Mouse (Mus musculus) limb, embryonic 15.5 days (tissue): ENCODE measurements around the gene Inpp5e. TPM values are rescaled to one million over a fixed set of nuclear protein-coding genes. Genes with fewer than 3 reads are reported as not detected.

Source experiments
- ATAC-seq: fragments of 200-750 bp; cut with Nextera tagmentation; 2 replicates; pipeline ENCODE4 v1.8.0; 2017; ENCODE audit warnings: low read depth, moderate TSS enrichment; ENCODE audit not compliant: insufficient number of reproducible peaks, low FRiP score, low TSS enrichment
- H3K27ac ChIP-seq: fragments of 300-500 bp; sonication (generic); 2 replicates; pipeline ENCODE4 v1.5.1; 2015; ENCODE audit warnings: moderate library complexity, mild to moderate bottlenecking, inconsistent platforms
- H3K27me3 ChIP-seq: fragments of 300-500 bp; sonication (generic); 2 replicates; pipeline ENCODE4 v1.6.1; 2015; ENCODE audit warnings: inconsistent platforms
- H3K36me3 ChIP-seq: fragments of 300-500 bp; sonication (generic); 2 replicates; pipeline ENCODE4 v1.6.1; 2015; ENCODE audit warnings: inconsistent platforms
- H3K4me1 ChIP-seq: fragments of 300-500 bp; sonication (generic); 2 replicates; pipeline ENCODE4 v1.6.1; 2015; ENCODE audit warnings: inconsistent platforms
- H3K4me2 ChIP-seq: fragments of 300-500 bp; sonication (generic); 2 replicates; pipeline ENCODE4 v1.6.1; 2015; ENCODE audit warnings: mild to moderate bottlenecking, inconsistent platforms
- H3K4me3 ChIP-seq: fragments of 300-500 bp; sonication (generic); 2 replicates; pipeline ENCODE4 v1.5.1; 2015; ENCODE audit warnings: mild to moderate bottlenecking, inconsistent platforms
- H3K9ac ChIP-seq: fragments of 300-500 bp; sonication (generic); 2 replicates; pipeline ENCODE4 v1.6.1; 2015; ENCODE audit warnings: inconsistent platforms
- H3K9me3 ChIP-seq: fragments of 300-500 bp; sonication (generic); 2 replicates; pipeline ENCODE4 v1.6.1; 2016; ENCODE audit warnings: inconsistent platforms
- WGBS: fragments of 180-500 bp; shearing (Covaris S2); methylation state at CpG from one replicate; pipeline ENCODE4 v1.1.7; 2015; 5-methylcytosine and 5-hydroxymethylcytosine counted together
- polyA plus RNA-seq: library from polyadenylated mRNA; unstranded; fragments of >200 nt; fragmentation: Nextera tagmentation; extraction: Ambion mirVana; gene quantifications from 2 replicates; pipeline ENCODE4 v1.2.1, GENCODE M21; 2015

Inpp5e gene
- polyA plus RNA-seq, 1 experiment from 2014 or later: 17.1 TPM

DNA sequence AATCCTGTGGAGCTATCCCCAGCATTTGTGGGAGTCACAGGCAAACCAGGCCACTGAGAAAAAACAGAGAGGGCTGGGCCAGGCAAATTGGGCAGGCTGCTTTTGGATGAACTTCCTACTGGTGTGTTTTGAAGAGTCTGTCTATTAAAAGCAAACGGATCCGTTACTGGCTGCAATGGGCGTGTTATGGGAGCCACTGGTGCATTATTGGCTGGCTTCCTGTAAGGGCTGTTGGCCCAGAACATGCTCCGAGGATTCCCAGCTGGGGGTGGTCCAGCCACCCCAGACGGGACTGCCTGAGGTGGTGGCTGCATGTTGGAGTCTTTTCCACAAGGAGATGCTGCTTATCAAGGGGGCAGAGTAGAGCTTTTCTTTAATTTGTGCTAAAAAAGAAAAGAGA is 32.7 kb upstream of the Inpp5e start:
- Histone ChIP-seq H3K9ac (no peak overlapping the region), H3K4me1 (peaks cover 40% of the 10 kb centered on the region), H3K9me3 (no peaks in the 10 kb centered on the region), H3K27ac (no peak overlapping the region), H3K27me3 (no peaks in the 10 kb centered on the region), H3K36me3 (peaks cover 50% of the 10 kb centered on the region), H3K4me2 (no peak overlapping the region), H3K4me3 (no peak overlapping the region)
- ATAC-seq: no peak
- 61% methylated on average over 5 of the region's 5 CpGs for WGBS

DNA sequence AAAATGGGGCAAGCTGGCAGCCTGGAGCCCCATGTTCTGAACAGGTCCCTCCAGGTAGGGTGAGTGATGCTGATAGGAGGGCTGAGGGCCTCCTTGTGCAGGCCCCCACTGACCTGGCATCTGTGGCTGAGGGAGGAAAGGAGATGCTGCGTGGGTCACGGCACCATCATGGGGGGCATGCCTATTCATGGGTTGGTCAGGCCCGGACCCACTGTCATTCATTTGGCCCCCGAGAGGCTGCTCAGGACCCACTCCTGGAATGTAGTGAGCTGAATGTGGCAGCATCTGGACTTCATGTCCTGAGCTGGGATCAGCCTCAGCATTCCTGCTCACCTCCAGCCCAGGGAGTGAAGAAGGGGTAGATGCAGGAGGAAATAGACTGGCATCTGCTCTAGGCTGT is 32.3 kb upstream of the Inpp5e start:
- Histone ChIP-seq H3K27me3 (no peaks in the 10 kb centered on the region), H3K4me2 (no peak overlapping the region), H3K4me3 (no peak overlapping the region), H3K9me3 (no peaks in the 10 kb centered on the region), H3K4me1 (peaks cover 36% of the 10 kb centered on the region), H3K36me3 (peaks cover 51% of the 10 kb centered on the region), H3K27ac (no peak overlapping the region), H3K9ac (no peak overlapping the region)
- WGBS: 94% methylated on average over 4 of the region's 4 CpGs
- ATAC-seq: no peak

DNA sequence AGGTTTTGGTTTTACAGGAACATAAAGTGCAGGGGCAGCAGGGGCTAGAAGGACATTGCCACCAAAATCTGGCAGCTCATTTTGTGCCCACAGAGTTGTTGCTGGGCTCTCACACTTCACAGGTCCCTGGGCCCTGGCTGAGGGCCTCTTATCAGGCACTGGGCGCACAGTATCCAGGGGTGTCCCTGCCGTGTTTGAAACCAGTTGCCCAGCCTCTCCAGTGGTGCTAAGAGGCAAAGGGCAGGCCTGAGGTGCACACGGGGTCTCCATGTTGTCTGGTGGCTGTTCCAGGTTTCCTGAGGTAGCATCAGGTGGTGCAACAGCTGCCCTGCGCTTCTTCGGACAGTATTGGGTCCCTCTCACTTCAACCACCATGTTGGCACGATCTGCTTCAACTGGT is 30.7 kb upstream of the Inpp5e start:
- H3K9me3 ChIP-seq: no peaks in the 10 kb centered on the region
- H3K4me1 ChIP-seq: peaks cover 34% of the 10 kb centered on the region
- no peak overlapping the region for H3K4me3 ChIP-seq
- no peak overlapping the region for H3K4me2 ChIP-seq
- no peak for ATAC-seq
- no peaks in the 10 kb centered on the region for H3K27me3 ChIP-seq
- no peak overlapping the region; the same call in 1 of the 2 replicates for H3K27ac ChIP-seq
- WGBS: 86% methylated on average over 6 of the region's 6 CpGs
- no peak overlapping the region for H3K9ac ChIP-seq
- peaks cover 67% of the 10 kb centered on the region for H3K36me3 ChIP-seq

DNA sequence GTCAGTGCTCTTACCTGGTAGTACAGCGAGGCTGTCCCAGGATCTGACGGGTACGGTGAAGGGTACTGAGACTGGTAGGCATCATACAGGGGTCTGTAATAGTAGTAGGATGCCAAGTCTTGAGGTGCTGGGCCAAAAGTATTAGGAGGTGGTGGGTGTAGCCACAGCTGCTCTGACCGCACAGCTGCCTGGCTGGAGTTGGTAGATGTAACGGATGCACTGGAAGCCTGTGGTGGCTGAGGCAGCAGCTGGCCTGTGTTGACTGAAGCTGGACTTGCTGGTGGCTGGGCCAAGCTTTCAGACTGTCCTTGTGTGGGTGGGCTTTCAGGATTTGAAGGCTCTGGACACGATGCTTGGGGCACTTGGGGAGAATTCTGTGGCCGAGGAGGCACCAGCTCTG is 29.4 kb upstream of the Inpp5e start:
- WGBS: 88% methylated on average over 7 of the region's 7 CpGs
- H3K4me3 ChIP-seq: no peak overlapping the region
- no peak for ATAC-seq
- no peak overlapping the region for H3K9ac ChIP-seq
- no peak overlapping the region for H3K4me2 ChIP-seq
- H3K4me1 ChIP-seq: peaks cover 25% of the 10 kb centered on the region
- no peak overlapping the region for H3K27ac ChIP-seq
- H3K9me3 ChIP-seq: no peaks in the 10 kb centered on the region
- H3K27me3 ChIP-seq: no peaks in the 10 kb centered on the region
- H3K36me3 ChIP-seq: peaks cover 80% of the 10 kb centered on the region

GRCm38 (mm10) chr2:26437221-26437620 is 28.2 kb upstream of the Inpp5e start:
- Histone ChIP-seq H3K4me3 (no peak overlapping the region), H3K9me3 (no peaks in the 10 kb centered on the region), H3K4me2 (no peak overlapping the region), H3K4me1 (peaks cover 20% of the 10 kb centered on the region), H3K9ac (no peak overlapping the region), H3K27me3 (no peaks in the 10 kb centered on the region), H3K27ac (no peak overlapping the region), H3K36me3 (peaks cover 91% of the 10 kb centered on the region)
- ATAC-seq: no peak
- WGBS: 66% methylated on average over 4 of the region's 4 CpGs

DNA sequence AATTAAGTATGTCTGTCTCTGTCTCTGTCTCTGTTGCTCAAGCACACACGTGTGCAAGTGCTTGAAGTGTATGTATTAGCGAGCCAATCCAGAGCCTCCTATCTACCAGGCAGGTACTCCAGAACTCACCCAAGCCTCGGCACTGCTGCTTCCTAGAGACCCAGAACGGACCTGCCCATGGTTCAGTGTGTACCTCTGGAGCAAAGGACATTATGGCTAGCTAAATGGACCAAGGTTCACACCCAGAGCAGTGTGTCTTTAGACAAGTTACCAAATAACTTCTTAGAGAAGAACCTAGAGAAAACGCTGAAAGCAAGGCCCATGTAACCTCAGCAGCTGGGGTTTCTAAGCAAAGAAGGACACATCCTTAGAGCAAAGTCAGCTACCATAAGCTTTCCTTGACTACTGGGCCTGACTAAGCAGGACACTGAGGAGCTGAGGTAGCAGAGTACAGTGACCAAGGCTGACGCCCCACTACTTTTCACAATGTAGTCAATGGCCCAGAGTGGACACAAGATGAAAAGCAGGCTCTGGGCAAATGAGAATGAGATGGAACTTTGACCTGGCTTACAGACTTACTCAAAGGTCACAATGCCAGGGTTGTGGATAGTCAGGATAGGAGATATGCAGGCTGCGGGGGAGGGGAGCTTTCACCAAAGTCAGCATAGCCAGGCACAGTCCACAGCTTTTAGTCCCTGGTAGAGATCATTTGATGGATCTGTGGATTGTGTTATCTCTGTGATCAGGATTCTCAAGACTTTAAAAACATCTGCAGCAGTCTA is 26.0 kb upstream of the Inpp5e start:
- H3K9ac ChIP-seq: no peak overlapping the region
- ATAC-seq: no peak
- H3K4me3 ChIP-seq: no peak overlapping the region
- 91% methylated on average over 7 of the region's 7 CpGs for WGBS
- H3K9me3 ChIP-seq: no peaks in the 10 kb centered on the region
- no peak overlapping the region for H3K4me2 ChIP-seq
- H3K4me1 ChIP-seq: peaks cover 18% of the 10 kb centered on the region
- peaks cover 92% of the 10 kb centered on the region for H3K36me3 ChIP-seq
- H3K27ac ChIP-seq: no peak overlapping the region
- no peaks in the 10 kb centered on the region for H3K27me3 ChIP-seq

DNA sequence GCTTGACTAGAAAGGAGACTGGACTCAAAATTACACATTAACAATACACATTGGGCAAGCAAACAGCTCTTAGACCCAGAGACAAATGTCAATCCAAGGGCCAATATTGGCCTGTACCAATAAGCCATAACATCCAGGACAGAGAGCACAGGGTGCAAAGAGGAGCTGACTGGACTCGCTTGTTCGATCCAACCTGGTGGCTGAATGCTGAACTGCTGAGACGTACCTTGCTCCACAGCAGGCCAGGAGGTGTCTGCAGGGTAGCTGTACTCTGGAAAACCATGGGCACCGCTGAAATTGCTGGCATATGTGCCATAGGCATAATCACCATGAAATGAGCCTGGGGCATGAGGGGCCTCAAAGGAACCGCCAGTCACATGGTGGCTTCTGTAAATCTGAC is 20.8 kb upstream of the Inpp5e start:
- no peaks in the 10 kb centered on the region for H3K27me3 ChIP-seq
- H3K36me3 ChIP-seq: peaks cover 98% of the 10 kb centered on the region
- 94% methylated on average over 5 of the region's 5 CpGs for WGBS
- no peak overlapping the region for H3K27ac ChIP-seq
- no peak overlapping the region for H3K9ac ChIP-seq
- no peak for ATAC-seq
- H3K4me3 ChIP-seq: no peak overlapping the region
- H3K4me1 ChIP-seq: no peaks in the 10 kb centered on the region
- H3K9me3 ChIP-seq: no peaks in the 10 kb centered on the region
- no peak overlapping the region for H3K4me2 ChIP-seq

DNA sequence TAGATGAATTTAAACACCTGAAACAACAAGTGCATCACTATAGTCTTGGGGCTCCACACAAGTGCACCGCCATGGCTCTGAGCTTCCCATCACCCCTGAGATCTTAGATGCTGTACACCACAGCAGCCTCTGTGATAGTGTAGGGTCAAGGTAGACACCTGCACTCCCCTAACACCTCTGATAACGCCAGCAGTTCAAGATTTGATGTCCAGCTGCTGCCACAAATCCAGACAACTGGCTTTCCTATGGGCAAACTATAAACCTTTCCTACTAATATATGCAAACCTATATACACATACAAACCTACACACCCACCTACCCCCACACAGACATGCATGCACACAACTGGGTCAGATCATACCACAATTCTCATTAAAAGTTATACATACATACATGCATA is 15.5 kb upstream of the Inpp5e start:
- H3K9ac ChIP-seq: no peak overlapping the region
- H3K9me3 ChIP-seq: no peaks in the 10 kb centered on the region
- no peak overlapping the region for H3K4me3 ChIP-seq
- no peaks in the 10 kb centered on the region for H3K27me3 ChIP-seq
- H3K4me2 ChIP-seq: no peak overlapping the region
- H3K27ac ChIP-seq: no peak overlapping the region
- H3K36me3 ChIP-seq: peaks cover 98% of the 10 kb centered on the region
- ATAC-seq: no peak
- no peaks in the 10 kb centered on the region for H3K4me1 ChIP-seq
- 89% methylated on average over 2 of the region's 2 CpGs for WGBS

DNA sequence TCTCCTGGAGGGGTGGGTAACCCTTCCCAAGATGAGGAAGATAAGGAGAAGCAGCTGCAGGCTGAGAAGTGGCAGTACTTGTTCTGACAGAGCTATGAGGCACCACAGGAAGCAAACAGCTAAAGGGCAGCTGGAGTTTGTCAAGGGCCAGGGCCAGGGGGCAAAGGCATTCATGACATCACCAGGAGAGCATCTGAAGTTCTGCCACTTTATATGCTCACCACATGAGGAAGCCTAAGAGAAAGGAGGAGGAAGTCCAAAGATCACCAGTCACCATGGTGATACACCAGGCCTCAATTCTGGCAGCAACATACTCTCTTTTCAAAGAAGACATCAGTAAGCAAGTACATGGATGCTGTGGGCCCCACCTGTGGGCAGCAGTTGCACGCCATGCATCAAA is 14.1 kb upstream of the Inpp5e start:
- ATAC-seq: no peak
- Histone ChIP-seq H3K27me3 (no peaks in the 10 kb centered on the region), H3K9me3 (no peaks in the 10 kb centered on the region), H3K4me3 (no peak overlapping the region), H3K36me3 (peaks cover 97% of the 10 kb centered on the region), H3K27ac (no peak overlapping the region), H3K4me1 (no peaks in the 10 kb centered on the region), H3K4me2 (no peak overlapping the region), H3K9ac (no peak overlapping the region)
- WGBS: 100% methylated on average over 1 of the region's 1 CpGs

- no peak overlapping the region for H3K27ac ChIP-seq
- H3K36me3 ChIP-seq: peaks cover 96% of the 10 kb centered on the region
- no peaks in the 10 kb centered on the region for H3K4me1 ChIP-seq
- H3K9me3 ChIP-seq: no peaks in the 10 kb centered on the region
- no peak for ATAC-seq
- no peak overlapping the region for H3K9ac ChIP-seq
- no peak overlapping the region for H3K4me2 ChIP-seq
- WGBS: 91% methylated on average over 2 of the region's 2 CpGs
- no peaks in the 10 kb centered on the region for H3K27me3 ChIP-seq
- no peak overlapping the region for H3K4me3 ChIP-seq
Measured at GRCm38 (mm10) chr2:26421969-26422368, 13.0 kb upstream of the Inpp5e start.

DNA sequence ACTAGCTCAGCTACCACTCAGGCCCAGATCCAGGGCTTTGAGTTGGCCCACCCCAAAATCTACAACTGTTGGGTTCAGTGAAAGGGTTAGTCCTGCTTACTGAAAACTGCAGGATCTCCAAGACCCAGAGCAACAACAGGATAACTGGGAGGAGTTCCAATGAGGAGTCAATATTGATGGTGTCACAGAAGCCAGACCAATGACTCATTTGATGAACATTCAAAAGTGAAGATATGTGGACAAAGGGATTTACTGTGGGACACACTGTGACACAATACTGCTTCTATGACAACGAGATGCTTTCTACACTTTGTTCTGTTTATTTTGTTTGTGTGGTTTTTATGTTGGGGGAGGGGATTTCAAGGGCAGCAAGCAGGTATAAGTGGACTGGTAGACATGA is 9.1 kb upstream of the Inpp5e start:
- no peak for ATAC-seq
- no peak overlapping the region for H3K9ac ChIP-seq
- H3K36me3 ChIP-seq: peaks cover 97% of the 10 kb centered on the region
- no peaks in the 10 kb centered on the region for H3K9me3 ChIP-seq
- no peak overlapping the region for H3K4me2 ChIP-seq
- no peaks in the 10 kb centered on the region for H3K4me1 ChIP-seq
- no peak overlapping the region for H3K27ac ChIP-seq
- WGBS: 92% methylated on average over 1 of the region's 1 CpGs
- H3K4me3 ChIP-seq: no peak overlapping the region
- no peaks in the 10 kb centered on the region for H3K27me3 ChIP-seq

- no peaks in the 10 kb centered on the region for H3K4me1 ChIP-seq
- no peak overlapping the region for H3K27ac ChIP-seq
- no peaks in the 10 kb centered on the region for H3K9me3 ChIP-seq
- H3K9ac ChIP-seq: no peak overlapping the region
- no peak overlapping the region for H3K4me3 ChIP-seq
- ATAC-seq: no peak
- H3K4me2 ChIP-seq: no peak overlapping the region
- H3K36me3 ChIP-seq: peaks cover 97% of the 10 kb centered on the region
- H3K27me3 ChIP-seq: no peaks in the 10 kb centered on the region
Measured at GRCm38 (mm10) chr2:26417066-26417465, 8.1 kb upstream of the Inpp5e start.

DNA sequence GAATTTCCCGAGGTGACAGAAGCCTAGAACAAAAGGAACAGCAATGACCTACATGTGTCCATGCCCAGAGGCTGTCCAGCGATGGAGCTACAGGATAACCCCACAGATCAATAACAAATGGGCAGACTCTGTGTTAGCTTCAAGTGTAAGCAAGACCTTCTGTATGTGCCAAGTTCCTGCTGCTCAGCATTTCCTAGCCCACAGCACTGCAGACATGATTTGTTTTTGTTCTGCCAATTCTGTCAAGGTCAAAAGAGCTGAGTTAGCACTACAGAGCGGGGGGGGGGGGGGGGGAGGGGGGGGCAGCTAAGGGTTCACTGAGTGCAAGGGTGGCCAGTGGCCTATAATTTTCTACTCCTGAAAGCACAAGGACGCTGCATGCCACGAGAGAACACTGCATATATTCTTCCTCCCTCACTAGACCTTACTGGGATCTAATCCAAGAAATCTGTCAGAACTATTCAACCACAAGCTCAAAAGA is 2.0 kb upstream of the Inpp5e start:
- H3K27me3 ChIP-seq: no peaks in the 10 kb centered on the region
- H3K4me1 ChIP-seq: peaks cover 30% of the 10 kb centered on the region
- H3K9ac ChIP-seq: no peak overlapping the region
- H3K4me3 ChIP-seq: no peak overlapping the region
- ATAC-seq: no peak
- no peak overlapping the region for H3K4me2 ChIP-seq
- no peaks in the 10 kb centered on the region for H3K9me3 ChIP-seq
- no peak overlapping the region; the same call in none of the 2 replicates for H3K27ac ChIP-seq
- WGBS: 67% methylated on average over 5 of the region's 5 CpGs
- H3K36me3 ChIP-seq: peaks cover 62% of the 10 kb centered on the region
